Mouse (Mus musculus) ES-Bruce4 (cell line): ENCODE results near the gene Tchhl1.

Source experiments
- CTCF ChIP-seq: IDR thresholded peaks from one replicate; pipeline ENCODE4 v1.8.1; 2011; ENCODE audit warnings: low read depth, low read length
- POLR2A ChIP-seq: IDR thresholded peaks from one replicate; pipeline ENCODE4 v1.8.1; 2011; ENCODE audit warnings: low read length; ENCODE audit not compliant: insufficient read depth

DNA sequence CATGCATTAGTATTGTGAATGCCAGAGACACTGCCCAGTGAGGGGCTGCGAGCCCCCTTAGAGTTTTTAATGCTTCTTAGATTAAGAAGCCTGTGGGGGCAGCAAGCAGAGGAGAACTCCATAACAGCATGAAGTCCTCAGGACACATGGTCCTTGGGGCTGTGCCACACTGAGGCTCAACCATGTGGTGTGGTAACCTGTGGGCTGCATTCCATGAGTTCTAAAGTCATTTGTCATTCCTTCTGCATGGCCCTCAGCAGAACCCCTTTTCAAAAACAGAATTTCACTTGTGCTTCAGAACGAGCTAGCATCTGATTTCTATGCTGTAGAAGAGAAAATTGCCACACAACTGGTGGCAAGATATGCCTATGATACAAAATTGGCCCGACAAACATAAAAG is 23.6 kb downstream of the Tchhl1 start:
- TF ChIP-seq POLR2A, result no peak
- TF ChIP-seq CTCF, result no peak
